Mouse (Mus musculus) layer of hippocampus, adult 18-20 months (tissue): ENCODE data around the gene Fhod1. TPM values are rescaled to one million over a fixed set of nuclear protein-coding genes. Genes with fewer than 3 reads are reported as not detected.

Source experiments
- DNase-seq, 2 experiments: peaks; one replicate each; pipeline ENCODE4 v3.0.0; 2022; ENCODE audit warnings: low spot score in 2 of 2
- total RNA-seq, 2 experiments: library from RNA; stranded (reverse); gene quantifications; 2 replicates each; pipeline ENCODE4 v1.2.3; 2021

The Fhod1 gene
- total RNA-seq, 2 experiments from 2014 or later, result 2.0 to 3.4 TPM

DNA sequence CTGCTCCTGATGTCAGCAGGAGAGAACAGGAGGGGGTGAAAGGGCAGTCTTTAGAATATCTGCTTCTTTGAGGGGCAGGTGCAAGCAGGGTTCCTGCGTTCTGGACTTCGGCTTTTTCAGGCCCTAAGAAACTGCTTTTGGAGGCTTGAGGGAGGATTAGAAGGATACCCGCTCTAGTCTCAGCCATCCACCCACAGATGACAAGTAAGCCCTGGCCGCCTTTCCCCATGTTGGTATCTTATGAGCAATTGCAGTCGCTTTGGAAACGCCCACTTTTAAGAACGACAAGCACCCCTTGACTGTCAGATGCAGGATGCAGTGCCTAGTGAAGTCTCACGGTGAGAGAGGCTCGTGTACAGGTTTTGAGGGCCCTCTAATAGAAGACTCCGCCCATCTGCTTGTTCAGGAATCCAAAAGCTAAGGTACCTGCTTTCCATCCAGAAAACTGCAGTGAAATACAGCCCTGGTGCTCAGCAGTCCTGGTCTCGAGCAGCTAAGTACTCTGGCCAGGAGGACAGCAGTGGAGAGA is 29.0 kb downstream of the Fhod1 start:
- no peak for DNase-seq

DNA sequence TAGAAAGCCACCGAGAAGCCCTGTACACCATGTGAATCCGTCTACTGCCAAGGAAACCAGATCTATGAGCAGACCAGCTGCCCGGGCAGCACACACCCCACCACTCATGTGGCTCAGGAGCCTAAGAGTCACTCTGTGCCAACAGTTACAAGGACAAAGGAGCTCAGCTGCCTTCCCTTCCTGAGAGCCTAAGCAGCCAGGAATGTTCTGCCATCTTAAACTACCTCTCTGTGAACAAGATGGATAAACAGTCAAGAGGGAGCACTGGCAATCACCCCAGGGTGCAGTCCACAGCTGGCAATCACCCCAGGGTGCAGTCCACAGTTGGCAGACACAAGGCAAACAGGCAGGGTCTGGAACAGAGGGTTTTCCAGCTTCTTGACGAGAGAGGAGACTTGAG is 29.8 kb downstream of the Fhod1 start:
- DNase-seq, result no peak

DNA sequence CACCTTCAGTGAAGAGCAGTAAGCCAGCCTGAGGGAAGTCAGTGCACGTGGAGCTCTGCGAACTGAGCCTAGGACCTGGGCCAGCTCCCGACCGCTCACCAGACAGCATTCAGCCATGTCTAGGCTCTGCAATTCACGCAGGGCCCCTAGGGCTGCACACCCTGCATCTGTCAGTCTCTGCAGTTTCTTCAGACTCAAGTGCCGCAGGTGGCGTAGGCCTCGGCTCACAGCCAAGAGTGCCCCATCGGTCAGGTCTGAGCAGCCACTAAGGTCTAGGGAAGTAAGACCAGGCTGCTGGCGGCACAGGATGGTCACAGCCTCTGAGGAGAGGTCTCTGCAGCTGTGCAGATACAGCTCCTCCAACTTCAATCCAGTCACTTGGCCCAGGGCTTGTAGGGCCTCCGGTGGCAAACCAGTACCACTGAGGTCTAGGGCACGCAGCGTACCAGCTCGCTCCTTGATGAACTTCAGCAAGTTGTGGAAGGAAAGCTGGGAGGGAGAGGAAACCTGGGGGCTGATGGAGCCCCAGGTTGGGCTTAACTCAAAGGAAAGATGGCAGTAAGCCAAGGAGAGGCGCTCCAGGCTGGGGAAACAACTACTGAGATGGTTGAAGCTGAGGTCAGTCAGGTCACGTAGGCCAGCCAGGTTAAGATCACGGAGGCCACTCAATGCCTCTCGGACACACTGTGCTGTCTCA is 32.5 kb downstream of the Fhod1 start:
- DNase-seq, result no peak

DNA sequence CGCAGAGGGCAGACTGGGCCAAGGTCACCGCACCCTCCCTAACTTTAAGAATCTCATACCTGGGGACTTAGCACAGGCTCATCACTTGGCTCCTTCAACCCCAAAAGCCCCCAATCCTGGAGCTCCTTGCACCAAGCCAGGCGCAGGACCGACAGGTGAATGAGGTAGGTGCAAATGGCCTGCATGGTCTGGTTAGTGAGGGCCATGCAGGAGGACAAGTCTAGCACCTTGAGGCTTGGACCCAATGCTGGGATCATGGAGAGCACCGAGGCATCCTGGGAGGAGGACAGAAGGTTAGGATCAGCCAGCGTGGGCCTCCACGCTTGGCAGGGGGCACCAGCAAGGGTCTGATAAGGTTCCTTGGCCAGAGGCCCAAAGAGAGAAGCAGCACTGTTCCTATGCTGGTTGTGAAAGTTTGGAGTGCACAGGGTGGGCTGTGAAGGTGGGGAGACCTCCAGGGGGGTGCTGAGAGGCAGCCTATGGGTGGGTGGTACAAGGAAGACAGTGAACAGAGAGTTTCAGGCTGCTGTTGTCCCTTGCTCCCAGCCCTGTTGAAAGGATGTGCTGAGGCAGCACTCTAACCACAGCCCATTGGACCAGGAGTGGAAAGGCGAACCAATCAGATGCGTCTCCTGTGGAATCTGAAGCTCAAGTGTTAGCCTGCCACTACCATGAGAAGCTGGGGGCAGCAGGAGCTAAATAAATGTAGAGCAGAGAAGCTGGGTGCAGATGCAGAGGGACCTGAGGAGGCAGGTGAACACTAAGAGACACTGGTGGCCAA is 33.9 kb downstream of the Fhod1 start:
- DNase-seq, result no peak

DNA sequence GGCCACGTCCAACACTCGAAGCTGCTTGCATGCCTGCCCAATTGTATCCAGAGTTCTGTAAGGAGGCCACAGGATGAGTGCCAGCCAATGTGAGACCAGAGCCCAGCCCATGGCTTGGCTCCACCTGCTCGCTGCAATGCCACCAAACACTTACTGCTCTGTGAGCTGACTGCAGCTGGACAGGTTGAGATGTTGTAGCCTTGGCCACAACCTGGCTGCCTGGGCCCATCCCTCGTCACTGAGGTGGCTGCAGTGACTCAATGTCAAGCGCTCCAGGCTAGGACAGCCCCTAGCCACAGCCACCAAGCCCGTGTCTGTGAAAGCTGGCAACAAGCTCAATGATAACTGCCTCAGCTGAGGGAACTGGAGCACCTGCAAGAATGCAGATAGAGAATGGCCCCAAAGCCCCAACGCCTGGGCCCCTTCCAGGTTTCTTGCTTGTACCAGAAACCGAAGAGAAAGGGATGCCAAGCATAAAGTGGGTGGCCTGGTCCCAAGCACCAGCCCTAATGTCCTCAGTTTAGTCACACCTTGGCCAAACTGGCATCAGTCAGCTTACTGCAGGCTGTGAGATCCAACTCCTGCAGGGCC is 34.8 kb downstream of the Fhod1 start:
- no peak for DNase-seq

DNA sequence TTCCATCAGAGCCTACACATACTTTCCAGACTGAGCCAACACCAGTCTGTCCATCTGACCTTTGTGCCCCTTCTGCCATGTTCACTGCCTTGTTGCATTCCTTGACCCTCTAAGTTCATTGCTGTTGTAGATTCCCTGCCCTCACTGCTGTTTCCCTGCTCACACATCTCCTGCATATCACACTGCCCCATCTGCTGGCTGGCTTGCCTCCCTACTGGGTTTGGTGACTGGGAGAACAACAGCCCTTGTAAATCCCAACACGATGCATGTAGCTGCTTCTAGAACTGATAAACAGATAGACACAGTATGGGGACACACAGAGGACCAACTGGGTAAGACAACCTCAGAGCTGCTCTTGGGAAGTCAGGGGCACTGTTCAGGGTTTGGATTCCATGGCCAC is 36.0 kb downstream of the Fhod1 start:
- no peak for DNase-seq

DNA sequence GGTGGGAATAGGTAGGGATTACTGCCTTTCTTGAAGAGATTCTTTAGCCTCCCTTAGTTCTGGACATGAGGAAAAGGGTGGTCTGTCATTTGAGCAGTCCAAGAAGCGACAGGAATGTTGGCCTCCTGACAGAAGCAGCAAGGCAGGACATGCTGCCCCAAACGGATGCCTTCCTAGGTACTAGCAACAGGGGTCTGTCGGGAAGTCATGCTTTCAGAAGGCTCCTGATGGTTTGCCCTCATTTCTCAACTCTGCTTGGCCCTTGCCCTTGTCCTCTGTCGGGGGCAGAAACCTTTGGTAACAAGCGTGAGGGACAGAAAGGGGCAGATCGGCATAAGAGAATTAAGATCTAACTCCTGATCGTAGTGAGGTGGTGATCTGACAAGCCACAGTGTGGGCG is 37.6 kb downstream of the Fhod1 start:
- DNase-seq, result no peak

DNA sequence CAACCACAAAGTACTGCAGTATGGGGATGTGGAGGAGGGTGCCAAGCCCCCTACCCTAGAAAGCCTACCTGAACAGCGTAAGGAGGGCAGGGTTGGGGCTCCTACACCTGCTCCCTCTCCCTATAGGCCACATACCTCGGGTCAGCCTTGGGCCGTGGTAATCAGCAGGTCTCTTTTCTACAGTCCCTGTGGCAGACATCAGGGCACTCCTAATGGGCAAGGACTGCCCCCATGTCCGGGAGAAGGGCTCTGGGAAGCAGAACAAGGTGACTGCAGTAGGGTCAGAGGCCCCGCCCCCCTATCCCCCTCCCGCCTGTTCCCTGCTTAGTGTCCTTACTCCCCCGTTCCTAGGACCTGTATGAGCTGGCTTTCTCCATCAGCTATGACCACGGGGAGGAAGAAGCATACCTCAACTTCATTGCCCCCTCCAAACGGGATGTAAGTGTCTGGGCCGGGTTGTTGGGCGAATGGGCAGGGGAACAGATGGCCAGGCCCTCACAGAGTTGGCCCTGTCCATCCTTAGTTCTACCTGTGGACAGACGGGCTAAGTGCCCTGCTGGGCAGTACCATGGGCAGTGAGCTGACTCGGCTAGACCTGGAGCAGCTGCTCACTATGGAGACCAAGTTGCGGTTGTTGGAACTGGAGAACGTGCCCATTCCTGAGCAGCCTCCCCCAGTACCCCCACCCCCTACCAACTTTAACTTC is 38.5 kb downstream of the Fhod1 start:
- no peak for DNase-seq

DNA sequence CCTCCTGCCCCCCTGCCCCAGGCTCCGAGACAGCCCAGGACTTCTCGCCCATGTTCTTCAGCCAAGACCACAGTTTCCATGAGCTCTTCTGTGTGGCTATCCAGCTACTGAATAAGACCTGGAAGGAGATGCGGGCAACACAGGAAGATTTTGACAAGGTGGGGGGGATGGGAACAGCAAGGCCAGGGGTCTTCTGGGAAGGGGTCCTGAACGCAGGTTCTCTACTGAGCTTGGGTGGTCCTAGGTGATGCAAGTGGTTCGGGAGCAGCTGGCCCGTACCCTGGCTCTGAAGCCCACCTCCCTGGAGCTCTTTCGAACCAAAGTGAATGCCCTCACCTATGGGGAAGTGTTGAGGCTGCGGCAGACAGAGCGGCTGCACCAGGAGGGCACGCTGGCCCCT is 39.3 kb downstream of the Fhod1 start:
- DNase-seq, result no peak

DNA sequence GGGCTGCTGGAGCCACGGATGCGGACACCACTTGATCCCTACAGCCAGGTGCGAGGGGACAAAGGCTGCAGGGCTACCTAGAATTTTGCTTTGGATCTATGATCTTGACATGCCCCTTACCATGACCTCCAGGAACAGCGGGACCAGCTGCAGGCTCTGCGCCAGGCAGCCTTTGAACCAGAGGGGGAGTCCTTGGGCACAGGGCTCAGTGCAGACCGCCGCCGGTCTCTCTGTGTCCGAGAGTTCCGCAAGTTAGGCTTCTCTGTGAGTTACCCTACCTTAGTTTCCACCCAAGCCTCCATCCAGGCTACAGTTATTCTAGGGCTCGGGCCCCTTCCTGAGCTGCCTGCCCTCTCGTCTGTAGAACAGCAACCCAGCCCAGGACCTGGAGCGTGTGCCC is 40.1 kb downstream of the Fhod1 start:
- DNase-seq, result no peak

DNA sequence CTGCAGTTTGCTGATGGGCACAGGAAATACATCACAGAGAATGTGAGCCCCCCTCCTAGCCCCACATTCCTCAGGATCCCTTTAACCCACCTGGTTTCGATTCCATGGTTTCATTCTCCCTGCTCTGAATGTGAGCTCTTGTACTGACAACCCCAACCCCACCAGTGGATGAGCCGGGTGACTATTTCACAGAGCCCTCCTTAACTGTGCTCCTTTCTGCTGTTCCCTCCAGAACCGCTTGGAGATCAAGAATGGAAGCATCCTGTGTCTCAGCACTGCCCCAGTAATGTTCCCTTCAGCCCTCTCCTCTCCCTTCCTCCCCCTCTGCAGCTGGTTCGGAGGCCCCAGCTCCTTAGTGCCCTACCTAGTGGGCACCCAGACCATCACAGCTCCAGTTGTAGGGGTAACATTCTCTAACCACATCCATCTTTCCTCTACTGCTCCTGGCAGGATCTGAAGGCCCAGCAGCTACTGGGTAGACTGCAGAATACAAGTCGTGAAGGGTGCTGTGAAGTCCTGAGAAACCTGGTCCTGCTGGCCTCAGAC is 41.5 kb downstream of the Fhod1 start:
- DNase-seq, result no peak

DNA sequence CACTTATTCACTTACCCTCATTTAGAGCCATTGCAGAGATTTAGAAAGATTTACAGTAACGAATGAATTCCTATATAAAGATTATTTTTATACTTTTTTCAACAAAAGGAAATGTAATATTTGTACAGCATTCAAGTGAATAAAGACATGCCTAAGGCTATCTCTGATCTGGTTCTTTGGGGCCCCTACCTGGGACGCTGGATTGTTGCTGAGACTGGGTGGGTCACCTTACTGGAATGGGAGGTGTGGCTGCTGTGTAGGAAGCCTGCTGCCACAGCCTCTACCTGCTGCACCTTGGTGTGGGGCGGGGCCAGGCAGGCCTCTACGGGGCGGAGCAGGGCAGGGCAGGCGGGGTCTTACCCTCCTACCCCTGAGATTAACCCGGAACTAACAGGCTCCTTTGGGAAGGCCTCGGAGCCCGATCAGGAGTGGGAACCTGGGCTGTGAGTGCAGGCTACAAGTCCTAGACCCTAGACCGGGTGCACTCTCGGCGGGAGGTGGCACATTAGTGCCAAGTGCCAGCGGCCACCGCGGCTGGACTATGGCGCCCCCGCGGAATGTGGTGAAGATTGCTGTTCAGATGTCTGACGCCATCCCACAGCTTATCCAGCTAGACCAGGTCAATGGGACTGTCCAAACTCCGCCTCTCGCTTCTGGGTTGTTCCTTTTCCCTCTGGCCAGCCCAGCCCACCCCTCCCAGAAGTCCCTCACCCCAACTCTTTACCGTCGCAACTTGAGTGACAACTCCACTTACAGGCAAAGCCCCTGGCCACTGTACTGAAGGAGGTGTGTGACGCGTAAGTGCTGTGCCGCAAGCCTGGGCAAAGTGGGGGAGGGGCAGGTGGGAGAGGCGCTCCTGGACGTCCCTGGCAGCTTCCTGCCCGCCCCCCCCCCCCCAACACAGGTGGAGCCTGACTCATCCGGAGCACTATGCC is 42.3 kb downstream of the Fhod1 start, which contains the start of gene Elmo3:
Gene Elmo3, plus strand, starts transcription at position 391 of the 935 bp plus-strand sequence.
- DNase-seq, result peak; percentile 43 to 46

DNA sequence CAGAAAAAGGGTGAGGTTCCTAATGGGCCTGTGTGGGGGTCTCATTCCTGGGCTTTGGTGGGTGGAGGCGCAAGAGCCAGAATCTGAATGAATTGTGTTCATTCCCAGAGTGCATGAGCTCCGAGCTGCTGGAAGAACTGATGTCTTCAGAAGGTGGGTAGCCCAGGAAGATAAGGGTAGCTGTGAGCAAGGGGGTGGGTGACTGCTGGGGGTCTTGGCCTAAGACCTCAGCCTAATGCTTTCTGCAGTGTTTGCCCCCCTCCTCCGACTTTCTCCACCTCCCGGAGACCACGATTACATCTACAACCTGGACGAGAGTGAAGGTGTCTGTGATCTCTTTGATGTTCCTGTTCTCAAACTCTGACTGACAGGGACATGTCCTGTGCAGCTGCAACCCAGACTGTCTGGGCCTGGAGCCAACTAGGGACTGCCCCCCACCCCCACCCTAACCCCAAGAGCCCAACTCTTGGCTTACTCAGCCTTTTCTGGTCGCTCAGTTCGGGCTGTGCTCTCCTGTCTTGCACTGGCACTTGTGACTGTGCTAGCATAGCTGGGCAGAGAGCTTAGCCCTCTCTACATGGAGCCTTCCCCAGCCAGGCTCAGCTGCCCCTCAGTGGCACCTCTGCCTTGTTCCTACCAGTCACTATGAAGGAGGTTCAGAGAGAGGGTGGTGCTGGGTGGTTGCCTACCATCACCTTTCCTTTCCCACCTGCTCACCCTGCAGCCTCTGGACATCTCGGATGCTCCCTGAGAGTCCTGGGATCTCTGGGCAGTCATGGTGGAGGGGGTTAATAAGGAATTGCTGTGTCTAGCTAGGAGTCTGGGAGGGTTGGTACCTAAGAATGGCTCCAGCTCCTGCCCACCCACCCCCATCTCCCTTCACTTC is 43.2 kb downstream of the Fhod1 start:
- no peak for DNase-seq

DNA sequence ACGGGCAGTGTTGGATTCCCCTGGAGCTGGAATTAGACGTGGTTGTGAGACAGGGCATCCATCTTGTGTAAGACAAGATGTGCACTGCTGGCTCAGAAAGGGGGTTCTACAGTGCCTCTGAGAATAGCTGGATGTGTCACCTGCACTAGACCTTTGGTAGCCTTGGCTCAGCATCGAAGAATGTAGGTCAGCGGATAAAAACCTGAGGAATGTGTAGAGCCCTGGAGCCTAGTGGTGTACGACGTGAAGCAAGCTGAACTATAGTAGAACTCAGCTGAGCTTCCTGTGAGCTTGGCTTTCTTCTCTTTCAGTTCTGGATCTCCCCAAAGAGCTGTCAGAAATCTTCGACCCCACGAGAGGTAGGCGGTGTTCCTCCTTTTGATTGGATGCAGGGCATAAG is 43.9 kb downstream of the Fhod1 start:
- DNase-seq, result no peak

DNA sequence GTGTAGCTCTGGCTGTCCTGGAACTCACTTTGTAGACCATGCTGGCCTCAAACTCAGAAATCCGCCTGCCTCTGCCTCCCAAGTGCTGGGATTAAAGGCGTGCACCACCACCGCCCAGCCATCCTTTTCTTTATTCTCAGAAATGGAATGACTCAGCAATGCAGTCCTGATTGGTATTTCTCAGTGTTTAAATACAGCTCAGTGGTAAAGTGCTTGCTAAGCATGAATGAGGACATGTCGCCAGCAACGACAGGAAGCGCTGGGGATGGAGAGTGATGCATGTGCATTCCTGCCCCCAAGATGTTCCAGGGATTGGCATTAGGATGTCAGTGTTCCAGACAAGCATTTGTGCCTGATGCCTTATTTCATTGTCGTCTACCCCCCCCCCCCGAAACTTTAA is 44.4 kb downstream of the Fhod1 start:
- no peak for DNase-seq

DNA sequence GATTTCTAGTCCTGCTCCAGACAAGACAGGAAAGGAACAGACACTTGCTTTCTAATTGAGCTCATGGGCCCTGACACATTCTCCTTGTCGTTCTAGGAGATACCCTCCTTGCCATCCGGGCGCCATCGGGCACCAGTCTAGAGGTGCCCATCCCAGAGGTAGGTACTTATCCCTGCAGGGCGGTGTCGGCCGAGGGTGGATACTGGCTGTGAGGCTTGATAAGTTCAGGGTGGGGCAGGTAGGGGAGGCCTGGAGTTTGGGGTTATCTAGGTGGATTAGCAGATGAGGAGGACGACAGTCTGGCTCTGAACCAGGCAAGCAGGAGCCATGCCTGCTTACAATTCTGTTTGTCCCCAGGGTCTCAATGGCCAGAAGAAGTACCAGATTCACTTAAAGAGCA is 47.8 kb downstream of the Fhod1 start:
- DNase-seq, result no peak

DNA sequence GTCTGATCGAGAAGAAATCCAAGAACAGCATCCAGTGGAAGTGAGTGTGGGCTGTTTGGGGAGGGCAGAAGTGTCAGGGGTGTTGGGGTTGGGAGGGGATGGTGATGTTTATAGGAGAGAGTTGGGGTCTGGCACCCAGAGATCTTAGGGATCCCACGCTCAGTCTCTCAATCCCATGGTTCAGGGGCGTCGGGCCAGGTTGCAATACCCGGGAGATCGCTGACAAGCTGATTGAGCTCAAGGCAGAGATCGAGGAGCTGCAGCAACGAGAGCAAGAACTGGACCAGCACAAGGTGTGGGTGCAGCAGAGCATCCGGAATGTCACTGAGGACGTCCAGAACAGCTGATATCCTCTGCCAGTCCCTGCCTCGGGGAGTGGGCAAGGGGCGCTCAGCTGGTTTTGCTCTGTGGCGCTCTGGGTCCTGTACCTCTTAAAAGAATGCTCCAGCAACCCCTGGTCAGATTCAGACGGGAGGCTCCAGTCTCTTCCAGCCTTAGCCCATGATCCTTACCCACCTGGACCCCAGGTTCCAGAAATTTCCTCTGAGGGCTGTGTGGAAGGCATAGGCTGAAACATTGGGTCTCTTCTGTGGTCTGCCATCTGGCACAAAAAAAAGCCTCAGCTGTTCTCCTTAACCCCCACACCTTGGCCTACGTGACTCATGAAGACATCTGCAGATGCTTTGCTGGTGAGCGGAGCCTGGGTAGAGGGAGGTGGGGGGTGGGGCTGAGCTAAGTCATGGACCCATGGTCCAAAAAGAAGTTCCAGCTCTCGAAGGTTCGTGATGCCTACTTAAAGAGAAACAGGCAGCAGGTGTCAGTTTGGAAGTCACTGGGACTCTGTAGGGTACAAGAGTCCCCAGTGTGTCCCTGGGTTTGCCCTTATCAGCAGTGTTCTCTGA is 49.2 kb downstream of the Fhod1 start:
- no peak for DNase-seq
